Mouse (Mus musculus): ENCODE measurements around the gene Fn1.

DNA sequence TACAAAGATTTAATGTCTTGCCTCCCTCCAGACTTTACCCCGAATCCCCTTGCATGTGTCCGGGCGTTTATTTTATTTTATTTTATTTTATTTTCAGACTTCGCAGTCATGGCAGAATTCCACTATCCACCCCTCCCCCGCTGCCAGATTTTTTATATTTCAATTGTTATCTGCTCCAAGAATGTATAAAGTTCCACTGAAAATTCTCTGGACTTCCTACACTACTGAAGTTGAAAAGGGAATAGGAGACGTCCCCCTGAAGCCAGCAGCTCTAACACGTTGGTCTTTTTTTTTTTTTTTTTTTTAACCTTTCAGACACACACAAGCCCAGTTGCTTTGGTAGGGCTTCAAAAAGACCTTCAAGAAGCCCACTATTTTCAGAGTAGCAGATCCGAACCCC is 1.2 kb upstream of the Fn1 start:
- TF ChIP-seq CTCF (IDR thresholded peaks at IDR 0.05; ENCODE audit: low read depth) = no peak
- TF ChIP-seq EP300 (IDR thresholded peaks at IDR 0.05; ENCODE audit: low read depth) = no peak
